Mouse (Mus musculus) small intestine, adult 2 months (tissue): ENCODE measurements at regions not wholly inside any gene's neighbourhood (a gene's known extent, or its start where the extent isn't known, plus 50 kb on each side); places are given as distances from the start of the nearest gene placed in this dataset.

Source experiments
- CTCF ChIP-seq: fragments of 200-500 bp; IDR thresholded peaks from 2 replicates; pipeline ENCODE4 v1.5.1; 2012; ENCODE audit warnings: low read depth, mild to moderate bottlenecking, control low read depth, inconsistent platforms, low read length, moderate library complexity, mixed read lengths; ENCODE audit not compliant: insufficient replicate concordance, insufficient read length; ENCODE audit errors: extremely low read depth
- POLR2A ChIP-seq: fragments of 200-500 bp; IDR thresholded peaks from 2 replicates; pipeline ENCODE4 v1.6.1; 2012; ENCODE audit warnings: low read depth, mild to moderate bottlenecking, control low read depth, inconsistent platforms, low read length, moderate library complexity

GRCm38 (mm10) chr16:79407385-79407784 lies 316.5 kb upstream of the Tmprss15 start:
- no peak for TF ChIP-seq CTCF
- no peak for TF ChIP-seq POLR2A
